Mouse (Mus musculus): ENCODE measurements around the gene Hax1. TPM values are rescaled to one million over a fixed set of nuclear protein-coding genes. Genes with fewer than 3 reads are reported as not detected.
A peak's percentile ranks its signal among the peaks of the same experiment; 100 is the strongest.

Gene Hax1
- 79.3 and 97.1 TPM in 2 replicates for polyA plus RNA-seq (2015; fragmentation: Nextera tagmentation; extraction: Ambion mirVana)

- WGBS: 0% methylated on average over 26 of the region's 26 CpGs
- Histone ChIP-seq H3K9me3 (no peaks in the 10 kb centered on the region), H3K4me2 (peak within 1 kb of the TSS; percentile 84), H3K27me3 (replicated peaks) (no peaks in the 10 kb centered on the region), H3K27ac (replicated peaks) (peak within 1 kb of the TSS; percentile 93), H3K36me3 (peaks cover 71% of the 10 kb centered on the region), H3K9ac (peak within 1 kb of the TSS; percentile 89), H3K4me1 (peaks cover 22% of the 10 kb centered on the region), H3K4me3 (peak within 1 kb of the TSS; percentile 64)
- peak; percentile 86; the same call in 1 of the 2 replicates for ATAC-seq (ENCODE audit: extremely low read depth, insufficient number of reproducible peaks, low FRiP score, low TSS enrichment)
Measured at GRCm38 (mm10) chr3:89998612-89999054, at the start of gene Hax1. Gene Hax1, minus strand, starts transcription at chr3:89998780.

GRCm38 (mm10) chr3:90036263-90036662, 37.7 kb upstream of the Hax1 start:
- no peak overlapping the region for H3K4me2 ChIP-seq
- no peak overlapping the region for H3K9ac ChIP-seq
- no peak overlapping the region for H3K4me3 ChIP-seq
- no peaks in the 10 kb centered on the region for H3K27me3 ChIP-seq (replicated peaks)
- H3K4me1 ChIP-seq: no peaks in the 10 kb centered on the region
- ATAC-seq (ENCODE audit: extremely low read depth, insufficient number of reproducible peaks, low FRiP score, low TSS enrichment): no peak
- no peaks in the 10 kb centered on the region for H3K9me3 ChIP-seq
- peaks cover 91% of the 10 kb centered on the region for H3K36me3 ChIP-seq
- no peak overlapping the region for H3K27ac ChIP-seq (replicated peaks)
- WGBS: 91% methylated on average over 1 of the region's 1 CpGs

GRCm38 (mm10) chr3:90034653-90035052, 36.1 kb upstream of the Hax1 start:
- H3K36me3 ChIP-seq: peaks cover 93% of the 10 kb centered on the region
- no peaks in the 10 kb centered on the region for H3K9me3 ChIP-seq
- WGBS: 86% methylated on average over 2 of the region's 2 CpGs

GRCm38 (mm10) chr3:90016626-90017025, 18.0 kb upstream of the Hax1 start:
- H3K36me3 ChIP-seq: peaks cover 100% of the 10 kb centered on the region
- H3K4me3 ChIP-seq: no peak overlapping the region
- no peaks in the 10 kb centered on the region for H3K4me1 ChIP-seq
- 88% methylated on average over 4 of the region's 4 CpGs for WGBS
- no peak for ATAC-seq (ENCODE audit: extremely low read depth, insufficient number of reproducible peaks, low FRiP score, low TSS enrichment)
- no peaks in the 10 kb centered on the region for H3K27me3 ChIP-seq (replicated peaks)
- no peaks in the 10 kb centered on the region for H3K9me3 ChIP-seq
- no peak overlapping the region for H3K27ac ChIP-seq (replicated peaks)
- no peak overlapping the region for H3K9ac ChIP-seq
- no peak overlapping the region for H3K4me2 ChIP-seq

More at GRCm38 (mm10) chr3:90034653-90035052, 36.1 kb upstream of the Hax1 start:
- H3K4me3 ChIP-seq: no peak overlapping the region
- no peak overlapping the region for H3K27ac ChIP-seq (replicated peaks)
- ATAC-seq (ENCODE audit: extremely low read depth, insufficient number of reproducible peaks, low FRiP score, low TSS enrichment): no peak
- no peak overlapping the region for H3K9ac ChIP-seq
- no peaks in the 10 kb centered on the region for H3K27me3 ChIP-seq (replicated peaks)
- H3K4me1 ChIP-seq: no peaks in the 10 kb centered on the region
- no peak overlapping the region for H3K4me2 ChIP-seq

- no peak for ATAC-seq (ENCODE audit: extremely low read depth, insufficient number of reproducible peaks, low FRiP score, low TSS enrichment)
- Histone ChIP-seq H3K27me3 (replicated peaks) (no peaks in the 10 kb centered on the region), H3K9me3 (no peaks in the 10 kb centered on the region), H3K4me2 (no peak overlapping the region), H3K9ac (no peak overlapping the region), H3K4me1 (no peaks in the 10 kb centered on the region), H3K27ac (replicated peaks) (no peak overlapping the region), H3K36me3 (peaks cover 99% of the 10 kb centered on the region), H3K4me3 (no peak overlapping the region)
- WGBS: 61% methylated on average over 2 of the region's 2 CpGs
Measured at GRCm38 (mm10) chr3:90010291-90010690, 11.7 kb upstream of the Hax1 start.

- Histone ChIP-seq H3K36me3 (peaks cover 95% of the 10 kb centered on the region), H3K27me3 (replicated peaks) (no peaks in the 10 kb centered on the region), H3K9me3 (no peaks in the 10 kb centered on the region), H3K27ac (replicated peaks) (no peak overlapping the region), H3K4me2 (no peak overlapping the region), H3K9ac (no peak overlapping the region), H3K4me1 (peaks cover 5% of the 10 kb centered on the region), H3K4me3 (no peak overlapping the region)
- no peak for ATAC-seq (ENCODE audit: extremely low read depth, insufficient number of reproducible peaks, low FRiP score, low TSS enrichment)
- WGBS: 68% methylated on average over 3 of the region's 3 CpGs
Measured at GRCm38 (mm10) chr3:90004091-90004796, 5.7 kb upstream of the Hax1 start.

- Histone ChIP-seq H3K4me3 (no peak overlapping the region), H3K9me3 (no peaks in the 10 kb centered on the region), H3K4me2 (no peak overlapping the region; the same call in 1 of the 2 replicates), H3K27ac (replicated peaks) (peak overlapping the region; percentile 93; the same call in 1 of the 2 replicates), H3K9ac (0 out of 2 replicates have a peak overlapping the region, but pooled peaks have one; percentile 89), H3K27me3 (replicated peaks) (no peaks in the 10 kb centered on the region), H3K36me3 (peaks cover 73% of the 10 kb centered on the region), H3K4me1 (peaks cover 22% of the 10 kb centered on the region)
- no peak for ATAC-seq (ENCODE audit: extremely low read depth, insufficient number of reproducible peaks, low FRiP score, low TSS enrichment)
- WGBS: 83% methylated on average over 4 of the region's 4 CpGs
Measured at GRCm38 (mm10) chr3:89999830-90000229, 1.2 kb upstream of the Hax1 start.

GRCm38 (mm10) chr3:89999090-89999489, 510 bp upstream of the Hax1 start:
- peak overlapping the region; percentile 64 for H3K4me3 ChIP-seq
- peak overlapping the region; percentile 84 for H3K4me2 ChIP-seq
- H3K36me3 ChIP-seq: peaks cover 72% of the 10 kb centered on the region
- no peaks in the 10 kb centered on the region for H3K27me3 ChIP-seq (replicated peaks)
- no peak for ATAC-seq (ENCODE audit: extremely low read depth, insufficient number of reproducible peaks, low FRiP score, low TSS enrichment)
- WGBS: 19% methylated on average over 8 of the region's 8 CpGs
- H3K27ac ChIP-seq (replicated peaks): peak overlapping the region; percentile 93
- peak overlapping the region; percentile 89 for H3K9ac ChIP-seq
- peaks cover 22% of the 10 kb centered on the region for H3K4me1 ChIP-seq
- no peaks in the 10 kb centered on the region for H3K9me3 ChIP-seq

GRCm38 (mm10) chr3:89997791-89998495, 637 bp downstream of the Hax1 start:
- peaks cover 67% of the 10 kb centered on the region for H3K36me3 ChIP-seq
- ATAC-seq (ENCODE audit: extremely low read depth, insufficient number of reproducible peaks, low FRiP score, low TSS enrichment): no peak
- peaks cover 22% of the 10 kb centered on the region for H3K4me1 ChIP-seq
- H3K4me2 ChIP-seq: peak overlapping the region; percentile 84
- no peaks in the 10 kb centered on the region for H3K9me3 ChIP-seq
- H3K27ac ChIP-seq (replicated peaks): peak overlapping the region; percentile 93
- peak overlapping the region; percentile 64 for H3K4me3 ChIP-seq
- no peaks in the 10 kb centered on the region for H3K27me3 ChIP-seq (replicated peaks)
- WGBS: 15% methylated on average over 23 of the region's 23 CpGs
- H3K9ac ChIP-seq: peak overlapping the region; percentile 89

- ATAC-seq (ENCODE audit: extremely low read depth, insufficient number of reproducible peaks, low FRiP score, low TSS enrichment): no peak
- Histone ChIP-seq H3K4me1 (peaks cover 22% of the 10 kb centered on the region), H3K27ac (replicated peaks) (no peak overlapping the region), H3K9ac (no peak overlapping the region), H3K4me3 (no peak overlapping the region), H3K27me3 (replicated peaks) (no peaks in the 10 kb centered on the region), H3K4me2 (no peak overlapping the region), H3K9me3 (no peaks in the 10 kb centered on the region), H3K36me3 (peaks cover 44% of the 10 kb centered on the region)
- WGBS: 89% methylated on average over 5 of the region's 5 CpGs
Measured at GRCm38 (mm10) chr3:89994807-89995515, 3.6 kb downstream of the Hax1 start.

- H3K36me3 ChIP-seq: 0 out of 2 replicates have a peak, but pooled peaks cover 7% of the 10 kb centered on the region
- no peaks in the 10 kb centered on the region for H3K27me3 ChIP-seq (replicated peaks)
- 83% methylated on average over 4 of the region's 4 CpGs for WGBS
- H3K9me3 ChIP-seq: no peaks in the 10 kb centered on the region
- H3K4me2 ChIP-seq: no peak overlapping the region
- no peak overlapping the region for H3K9ac ChIP-seq
- H3K4me1 ChIP-seq: no peaks in the 10 kb centered on the region
- no peak overlapping the region for H3K4me3 ChIP-seq
- ATAC-seq (ENCODE audit: extremely low read depth, insufficient number of reproducible peaks, low FRiP score, low TSS enrichment): no peak
- no peak overlapping the region for H3K27ac ChIP-seq (replicated peaks)
Measured at GRCm38 (mm10) chr3:89987822-89988221, 10.8 kb downstream of the Hax1 start.
